Mouse (Mus musculus) heart, embryonic 10.5 days (tissue): ENCODE measurements around the gene Olfr444. TPM values are rescaled to one million over a fixed set of nuclear protein-coding genes. Genes with fewer than 3 reads are reported as not detected.

Source experiments
- DNase-seq: peaks from one replicate; pipeline ENCODE4 v3.0.0-alpha.2; 2017; ENCODE audit warnings: low spot score
- H3K27ac ChIP-seq: fragments of 300-500 bp; sonication (generic); 2 replicates; pipeline ENCODE4 v1.5.1; 2016; ENCODE audit warnings: mild to moderate bottlenecking
- H3K27me3 ChIP-seq: fragments of 300-500 bp; sonication (generic); 2 replicates; pipeline ENCODE4 v1.6.1; 2016; ENCODE audit warnings: mild to moderate bottlenecking; ENCODE audit not compliant: poor library complexity, insufficient read depth, severe bottlenecking
- H3K36me3 ChIP-seq: fragments of 300-500 bp; sonication (generic); 2 replicates; pipeline ENCODE4 v1.6.1; 2016; ENCODE audit warnings: mild to moderate bottlenecking, moderate library complexity
- H3K4me1 ChIP-seq: fragments of 300-500 bp; sonication (generic); 2 replicates; pipeline ENCODE4 v1.6.1; 2016; ENCODE audit warnings: mild to moderate bottlenecking
- H3K4me3 ChIP-seq: fragments of 300-500 bp; sonication (generic); 2 replicates; pipeline ENCODE4 v1.5.1; 2016; ENCODE audit warnings: mild to moderate bottlenecking, moderate library complexity
- H3K9me3 ChIP-seq: fragments of 300-500 bp; sonication (generic); 2 replicates; pipeline ENCODE4 v1.6.1; 2016; ENCODE audit warnings: mild to moderate bottlenecking, moderate library complexity
- WGBS: fragments of 180-500 bp; shearing (Covaris S2); methylation state at CpG from one replicate; pipeline ENCODE4 v1.1.7; 2016; 5-methylcytosine and 5-hydroxymethylcytosine counted together
- polyA plus RNA-seq: library from polyadenylated mRNA; unstranded; fragments of >200 nt; fragmentation: Nextera tagmentation; extraction: Ambion mirVana; gene quantifications from 2 replicates; pipeline ENCODE4 v1.2.1, GENCODE M21; 2016

The Olfr444 gene
- polyA plus RNA-seq, result not detected in 2 replicates

GRCm38 (mm10) chr6:42948767-42949166, at the start of gene Olfr444:
Gene Olfr444 (plus strand): TSS chr6:42949067.
- Histone ChIP-seq H3K9me3 (no peaks in the 10 kb centered on the region), H3K27ac (no peak within 1 kb of the TSS), H3K4me1 (no peaks in the 10 kb centered on the region), H3K36me3 (no peaks in the 10 kb centered on the region), H3K4me3 (no peak within 1 kb of the TSS), H3K27me3 (no peaks in the 10 kb centered on the region)
- DNase-seq, result no peak
- WGBS, result 58% methylated on average over 1 of the region's 1 CpGs

GRCm38 (mm10) chr6:42900345-42900744, 48.5 kb upstream of the Olfr444 start:
- 8% methylated on average over 1 of the region's 1 CpGs for WGBS
- H3K4me3 ChIP-seq, result no peak overlapping the region
- no peaks in the 10 kb centered on the region for H3K4me1 ChIP-seq
- H3K9me3 ChIP-seq, result no peaks in the 10 kb centered on the region
- H3K27me3 ChIP-seq, result no peaks in the 10 kb centered on the region
- no peak overlapping the region for H3K27ac ChIP-seq
- no peaks in the 10 kb centered on the region for H3K36me3 ChIP-seq
- DNase-seq, result no peak

GRCm38 (mm10) chr6:42908578-42908977, 40.3 kb upstream of the Olfr444 start, which contains the start of gene Olfr447:
Gene Olfr447 (plus strand): TSS chr6:42908878.
- Histone ChIP-seq H3K27ac (no peak within 1 kb of the TSS), H3K36me3 (no peaks in the 10 kb centered on the region), H3K27me3 (no peaks in the 10 kb centered on the region), H3K9me3 (no peaks in the 10 kb centered on the region), H3K4me3 (no peak within 1 kb of the TSS), H3K4me1 (no peaks in the 10 kb centered on the region)
- no peak for DNase-seq

- 62% methylated on average over 2 of the region's 2 CpGs for WGBS
- H3K9me3 ChIP-seq, result no peaks in the 10 kb centered on the region
- H3K36me3 ChIP-seq, result no peaks in the 10 kb centered on the region
- no peaks in the 10 kb centered on the region for H3K4me1 ChIP-seq
- no peak within 1 kb of the TSS for H3K27ac ChIP-seq
- H3K27me3 ChIP-seq, result no peaks in the 10 kb centered on the region
- H3K4me3 ChIP-seq, result no peak within 1 kb of the TSS
- no peak for DNase-seq
Observed at GRCm38 (mm10) chr6:42921077-42921476, 27.8 kb upstream of the Olfr444 start, which contains the start of gene Olfr446. Gene Olfr446 (plus strand): TSS chr6:42921377.

GRCm38 (mm10) chr6:42980377-42980776, 31.5 kb downstream of the Olfr444 start:
- Histone ChIP-seq H3K36me3 (no peaks in the 10 kb centered on the region), H3K4me3 (no peak overlapping the region), H3K4me1 (no peaks in the 10 kb centered on the region), H3K27ac (no peak overlapping the region), H3K9me3 (no peaks in the 10 kb centered on the region), H3K27me3 (no peaks in the 10 kb centered on the region)
- DNase-seq, result no peak

Other genes starting within 250 kb of the Olfr444 start
- gene Tcaf1, start 239.0 kb upstream of the Olfr444 start, polyA plus RNA-seq, result 56.8 and 62.2 TPM in 2 replicates
- gene Olfr453, start 209.7 kb upstream of the Olfr444 start, polyA plus RNA-seq, result not detected in 2 replicates
- gene Olfr38, start 192.7 kb upstream of the Olfr444 start, polyA plus RNA-seq, result not detected in 2 replicates
- gene Olfr452, start 164.0 kb upstream of the Olfr444 start, polyA plus RNA-seq, result not detected in 2 replicates
- not detected in 2 replicates for gene Olfr450, start 137.1 kb upstream of the Olfr444 start, polyA plus RNA-seq
- not detected in 2 replicates for gene Olfr449, start 114.7 kb upstream of the Olfr444 start, polyA plus RNA-seq
- not detected in 2 replicates for gene Olfr448, start 58.6 kb upstream of the Olfr444 start, polyA plus RNA-seq
- not detected in 2 replicates for gene Olfr447, start 40.2 kb upstream of the Olfr444 start, polyA plus RNA-seq
- gene Olfr446, start 27.7 kb upstream of the Olfr444 start, polyA plus RNA-seq, result not detected in 2 replicates
- gene Olfr441, start 157.3 kb downstream of the Olfr444 start, polyA plus RNA-seq, result not detected in 2 replicates
- not detected in 2 replicates for gene Olfr237-ps1, start 197.5 kb downstream of the Olfr444 start, polyA plus RNA-seq
- gene Olfr437, start 214.2 kb downstream of the Olfr444 start, polyA plus RNA-seq, result not detected in 2 replicates
- not detected in 2 replicates for gene Olfr13, start 223.1 kb downstream of the Olfr444 start, polyA plus RNA-seq
- not detected in 2 replicates for gene Olfr435, start 248.1 kb downstream of the Olfr444 start, polyA plus RNA-seq